Mouse (Mus musculus) brain, embryonic 14.5 days (tissue): ENCODE measurements at regions not wholly inside any gene's neighbourhood (a gene's known extent, or its start where the extent isn't known, plus 50 kb on each side); places are given as distances from the start of the nearest gene placed in this dataset.

Experiments
- CTCF ChIP-seq: fragments of 200-500 bp; IDR thresholded peaks from 2 replicates; pipeline ENCODE4 v1.5.1; 2012; ENCODE audit warnings: inconsistent platforms, mild to moderate bottlenecking, moderate library complexity, borderline replicate concordance; ENCODE audit not compliant: insufficient read depth, insufficient read length; ENCODE audit errors: extremely low read depth
- POLR2A ChIP-seq: fragments of 200-500 bp; IDR thresholded peaks from 2 replicates; pipeline ENCODE4 v1.6.1; 2012; ENCODE audit warnings: mild to moderate bottlenecking, inconsistent platforms, borderline replicate concordance; ENCODE audit not compliant: poor library complexity, insufficient read depth, insufficient read length, severe bottlenecking; ENCODE audit errors: extremely low read depth

- TF ChIP-seq CTCF = no peak
- TF ChIP-seq POLR2A = no peak
These were observed 360.5 kb upstream of the Slc24a2 start for GRCm38 (mm10) chr4:87590797-87591196.
